Mouse (Mus musculus) bone marrow macrophage, adult 2 months (primary cell): Measurements from ENCODE around the gene Srsf3. TPM values are rescaled to one million over a fixed set of nuclear protein-coding genes. Genes with fewer than 3 reads are reported as not detected.

Experiments used
- H3K27ac ChIP-seq: 2 replicates; pipeline ENCODE4 v1.5.1; 2012; ENCODE audit warnings: low read depth, low read length; ENCODE audit not compliant: insufficient read depth
- H3K4me1 ChIP-seq: 2 replicates; pipeline ENCODE4 v1.6.1; 2012; ENCODE audit warnings: low read length; ENCODE audit not compliant: control insufficient read depth, insufficient read depth
- H3K4me3 ChIP-seq: 2 replicates; pipeline ENCODE4 v1.5.1; 2012; ENCODE audit warnings: mild to moderate bottlenecking, low read length, moderate library complexity; ENCODE audit not compliant: insufficient read depth
- CTCF ChIP-seq: IDR thresholded peaks from 2 replicates; pipeline ENCODE4 v1.5.1; 2012; ENCODE audit warnings: low read depth, mild to moderate bottlenecking, low read length, moderate library complexity
- POLR2A ChIP-seq: IDR thresholded peaks from 2 replicates; pipeline ENCODE4 v1.6.1; 2012; ENCODE audit warnings: mild to moderate bottlenecking, low read depth, low read length, borderline replicate concordance
- polyA plus RNA-seq: library from polyadenylated mRNA; stranded (reverse); fragments of >200 nt; gene quantifications from 2 replicates; pipeline ENCODE4 v1.2.4, GENCODE M21; 2012; ENCODE audit not compliant: missing spikeins, insufficient read depth, insufficient read length

Gene Srsf3
- polyA plus RNA-seq, 1 experiment: 170 TPM

- TF ChIP-seq POLR2A: no peak
- TF ChIP-seq CTCF: no peak
- no peak overlapping the region for H3K4me3 ChIP-seq
- no peaks in the 10 kb centered on the region for H3K4me1 ChIP-seq
- H3K27ac ChIP-seq: no peak overlapping the region
Observed at GRCm38 (mm10) chr17:29044146-29044924, 11.9 kb downstream of the Srsf3 start.

GRCm38 (mm10) chr17:29044925-29045319 is 12.5 kb downstream of the Srsf3 start:
- H3K4me1 ChIP-seq: peaks cover 5% of the 10 kb centered on the region
- H3K27ac ChIP-seq: no peak overlapping the region
- H3K4me3 ChIP-seq: no peak overlapping the region
- TF ChIP-seq POLR2A (no peak), CTCF (peak; percentile 37; the same call in 1 of the 2 replicates)

- H3K27ac ChIP-seq: no peak overlapping the region
- TF ChIP-seq POLR2A (no peak), CTCF (no peak)
- H3K4me3 ChIP-seq: no peak overlapping the region
- peaks cover 5% of the 10 kb centered on the region for H3K4me1 ChIP-seq
Observed at GRCm38 (mm10) chr17:29045741-29046530, 13.5 kb downstream of the Srsf3 start.

- H3K27ac ChIP-seq: no peak overlapping the region
- TF ChIP-seq CTCF (no peak), POLR2A (no peak)
- peaks cover 7% of the 10 kb centered on the region for H3K4me1 ChIP-seq
- H3K4me3 ChIP-seq: no peak overlapping the region
Observed at GRCm38 (mm10) chr17:29046863-29047262, 14.4 kb downstream of the Srsf3 start.

- Histone ChIP-seq H3K27ac (no peak overlapping the region), H3K4me1 (peaks cover 7% of the 10 kb centered on the region), H3K4me3 (no peak overlapping the region)
- TF ChIP-seq POLR2A (no peak), CTCF (no peak)
Observed at GRCm38 (mm10) chr17:29047697-29048514, 15.5 kb downstream of the Srsf3 start.

- TF ChIP-seq CTCF (peak; percentile 65), POLR2A (no peak)
- peaks cover 15% of the 10 kb centered on the region for H3K4me1 ChIP-seq
- H3K27ac ChIP-seq: no peak overlapping the region
- no peak overlapping the region for H3K4me3 ChIP-seq
Observed at GRCm38 (mm10) chr17:29048748-29049507, 16.5 kb downstream of the Srsf3 start.

- Histone ChIP-seq H3K27ac (no peak overlapping the region), H3K4me1 (peaks cover 20% of the 10 kb centered on the region), H3K4me3 (no peak overlapping the region)
- no peak for TF ChIP-seq POLR2A
- no peak for TF ChIP-seq CTCF
Observed at GRCm38 (mm10) chr17:29049508-29049889, 17.1 kb downstream of the Srsf3 start.

GRCm38 (mm10) chr17:29049923-29050322 is 17.5 kb downstream of the Srsf3 start:
- H3K27ac ChIP-seq: no peak overlapping the region
- peaks cover 22% of the 10 kb centered on the region for H3K4me1 ChIP-seq
- H3K4me3 ChIP-seq: no peak overlapping the region
- no peak for TF ChIP-seq POLR2A
- no peak for TF ChIP-seq CTCF

GRCm38 (mm10) chr17:29050791-29051190 is 18.4 kb downstream of the Srsf3 start:
- Histone ChIP-seq H3K4me1 (peaks cover 22% of the 10 kb centered on the region), H3K27ac (no peak overlapping the region), H3K4me3 (no peak overlapping the region)
- TF ChIP-seq CTCF: no peak
- TF ChIP-seq POLR2A: no peak
